Mouse (Mus musculus): ENCODE data around the gene Lrtm2. TPM values are rescaled to one million over a fixed set of nuclear protein-coding genes. Genes with fewer than 3 reads are reported as not detected.
A peak's percentile ranks its signal among the peaks of the same experiment; 100 is the strongest.

Gene Lrtm2
- total RNA-seq, 2 experiments from 2014 or later: 0.22 to 0.77 TPM

DNA sequence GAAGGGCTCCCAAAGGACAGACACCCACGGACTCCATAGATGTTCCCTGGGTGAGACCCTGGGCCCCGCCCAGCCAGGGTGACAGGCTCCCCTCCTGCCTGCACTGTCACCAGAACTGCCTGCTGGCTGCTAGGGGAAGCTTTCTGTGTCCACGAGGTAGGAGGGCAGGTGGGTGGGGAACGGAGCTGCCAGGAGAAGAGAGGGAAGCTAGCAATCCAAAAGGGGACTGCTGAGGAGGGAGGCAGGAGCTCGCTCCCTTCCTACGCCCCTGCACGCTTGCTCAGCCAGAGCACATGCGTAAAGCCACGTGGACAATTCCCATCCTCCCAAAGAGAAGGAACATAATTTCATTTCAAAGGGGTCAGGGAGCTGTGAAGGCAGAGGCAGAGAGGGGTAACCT is 20.4 kb downstream of the Lrtm2 start:
- Histone ChIP-seq H3K27ac (no peak overlapping the region), H3K4me3 (no peak overlapping the region)
- no peak for TF ChIP-seq CTCF (IDR thresholded peaks at IDR 0.05)
- no peak for DNase-seq
- intact Hi-C loops (cut with DNase I): no loop called here

DNA sequence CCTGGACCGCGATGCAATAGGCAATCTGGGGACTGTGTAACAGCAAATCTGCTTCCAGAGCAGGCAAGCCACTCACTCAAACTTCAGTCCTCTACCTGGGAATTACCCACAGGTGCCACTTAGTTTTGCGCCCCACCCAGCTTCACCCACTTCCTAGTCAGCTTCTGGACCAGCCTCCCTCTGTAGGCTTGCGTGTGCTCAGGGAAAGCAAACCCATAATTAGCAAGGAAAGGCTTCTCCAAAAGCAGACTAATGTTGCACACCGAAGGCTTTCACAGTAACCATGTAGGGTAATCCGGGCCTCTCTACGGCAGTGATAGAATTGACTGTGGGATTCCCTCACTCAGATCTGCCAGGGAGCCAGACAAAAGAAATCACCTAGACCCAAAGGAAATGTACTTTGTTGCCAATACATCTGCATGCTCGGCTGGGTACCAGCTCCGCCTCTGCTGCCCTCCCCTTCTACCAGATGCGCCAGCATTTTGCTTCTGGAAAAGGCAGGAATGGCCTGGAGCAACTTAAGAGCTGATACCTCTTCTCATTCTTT is 22.6 kb downstream of the Lrtm2 start:
- DNase-seq: no peak

DNA sequence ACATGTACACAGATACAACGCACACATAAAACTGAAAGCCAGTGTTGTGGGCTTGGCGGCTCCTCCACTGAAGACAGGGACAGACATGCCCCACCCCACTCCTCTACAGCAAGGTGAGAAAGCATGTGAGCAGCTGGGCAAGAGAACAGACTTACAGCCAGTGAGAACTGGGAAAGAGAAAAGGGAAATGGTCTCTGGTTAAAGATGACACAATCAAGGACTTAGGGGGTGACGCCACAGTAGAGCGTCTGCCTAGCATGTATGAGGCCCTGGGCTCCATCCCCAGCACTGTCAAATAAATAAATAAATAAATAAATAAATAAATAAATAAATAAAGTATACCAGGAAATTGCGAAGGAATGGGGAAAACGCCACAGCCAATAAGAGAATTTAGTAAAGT is 27.2 kb downstream of the Lrtm2 start:
- Histone ChIP-seq H3K4me3 (no peak overlapping the region), H3K27ac (no peak overlapping the region)
- no peak for TF ChIP-seq CTCF (IDR thresholded peaks at IDR 0.05)
- intact Hi-C loops (cut with DNase I): loop anchor here (10.0 kb wide), 1 partner anchor 1051 kb away; no protein-coding TSS in a partner anchor
- no peak for DNase-seq

More for the DNA sequence above, 22.6 kb downstream of the Lrtm2 start:
- no peak overlapping the region for H3K4me3 ChIP-seq
- no peak for TF ChIP-seq CTCF (IDR thresholded peaks at IDR 0.05)
- H3K27ac ChIP-seq: no peak overlapping the region
- intact Hi-C loops (cut with DNase I): loop anchor here (10.0 kb wide), 1 partner anchor 1047 kb away; no protein-coding TSS in a partner anchor

DNA sequence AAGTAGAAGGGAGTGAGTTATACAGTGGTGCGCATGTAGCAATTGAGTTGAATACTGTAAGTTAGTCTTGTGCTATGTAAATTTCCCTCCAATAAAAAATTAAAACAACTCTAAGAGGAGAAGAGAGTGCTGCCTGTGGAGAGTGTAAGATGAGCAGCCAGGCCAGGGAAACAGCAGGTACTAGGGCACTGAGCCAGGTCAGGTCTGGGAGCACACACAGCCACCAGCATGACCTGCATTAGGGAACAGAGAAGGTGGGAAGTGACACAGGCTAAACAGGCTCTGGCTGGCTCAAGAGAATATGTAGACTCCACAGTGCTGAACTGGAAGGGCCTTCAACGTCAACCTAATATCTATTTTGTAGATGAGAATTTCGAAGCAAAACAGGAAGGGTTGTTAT is 29.3 kb downstream of the Lrtm2 start:
- TF ChIP-seq CTCF (IDR thresholded peaks at IDR 0.05): no peak
- no peak overlapping the region for H3K4me3 ChIP-seq
- intact Hi-C loops (cut with DNase I): loop anchor here (10.0 kb wide), 1 partner anchor 1053 kb away; no protein-coding TSS in a partner anchor
- no peak for DNase-seq
- H3K27ac ChIP-seq: no peak overlapping the region

DNA sequence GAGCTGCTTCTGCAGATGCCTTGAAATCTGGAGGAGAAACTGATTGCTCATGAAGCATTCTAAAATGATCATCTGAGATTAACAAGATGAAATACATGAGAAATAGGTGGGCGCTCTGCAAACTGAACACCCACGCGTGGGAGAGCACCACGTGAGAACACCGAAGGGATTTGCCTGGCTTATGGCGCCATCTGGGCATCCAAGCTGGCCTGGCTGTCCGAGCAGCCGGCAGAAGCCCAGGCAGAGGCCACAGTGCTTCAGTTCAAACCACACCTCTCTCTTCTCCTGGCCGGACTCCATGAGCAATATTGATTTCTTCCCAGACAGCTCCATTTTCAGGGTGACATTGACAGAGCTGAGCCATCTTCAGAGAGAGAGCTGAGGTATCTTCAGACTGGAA is 49.8 kb downstream of the Lrtm2 start:
- peak; percentile 34; the same call in 1 of the 2 replicates for TF ChIP-seq CTCF (IDR thresholded peaks at IDR 0.05)
- Histone ChIP-seq H3K4me3 (no peak overlapping the region), H3K27ac (no peak overlapping the region)
- peak; percentile 32 for DNase-seq
- intact Hi-C loops (cut with DNase I): no loop called here

DNA sequence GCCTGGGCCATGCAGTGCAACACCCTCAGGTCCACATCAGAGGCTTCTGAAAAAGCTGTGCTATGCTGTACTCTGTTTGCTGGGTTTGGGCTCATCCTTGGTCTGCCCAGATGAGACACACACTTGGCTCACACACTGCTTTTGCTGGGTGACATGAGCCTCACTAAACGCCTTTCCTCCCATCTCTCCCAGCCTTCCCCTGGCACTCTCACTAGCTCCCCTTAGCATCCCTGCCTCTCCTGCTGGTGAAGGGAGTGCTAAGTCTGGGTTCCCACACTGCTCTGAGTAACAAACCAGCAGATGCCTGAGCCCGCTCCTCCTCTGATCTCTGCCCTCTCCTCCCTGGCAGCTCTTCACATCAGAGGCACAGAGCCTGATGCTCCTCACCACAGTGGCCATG is 53.9 kb downstream of the Lrtm2 start:
- no peak for DNase-seq
- Histone ChIP-seq H3K27ac (no peak overlapping the region), H3K4me3 (no peak overlapping the region)
- no peak for TF ChIP-seq CTCF (IDR thresholded peaks at IDR 0.05)
- intact Hi-C loops (cut with DNase I): no loop called here

Other genes starting within 250 kb of the Lrtm2 start
- gene Dcp1b, start 155.5 kb downstream of the Lrtm2 start, total RNA-seq (2021): 1 to 10 TPM; 4.3 to 4.8 TPM
- gene Cacna1c, start 134.3 kb downstream of the Lrtm2 start, total RNA-seq (2021): 1 to 10 TPM; 1.7 to 1.9 TPM
- 1 to 10 TPM in 1 of 2 experiments, under 1 TPM in 1; 0.33 to 2.7 TPM for gene Cacna2d4, start 94.2 kb downstream of the Lrtm2 start, total RNA-seq (2021)
- gene Adipor2, start 86.9 kb upstream of the Lrtm2 start, total RNA-seq (2021): 10 to 100 TPM; 87.7 to 94.8 TPM
- gene Fbxl14, start 148.9 kb upstream of the Lrtm2 start, total RNA-seq (2021): 10 to 100 TPM; 10.3 to 10.4 TPM
- 1 to 10 TPM in 1 of 2 experiments, under 1 TPM in 1; 0.64 to 2.3 TPM for gene Wnt5b, start 213.6 kb upstream of the Lrtm2 start, total RNA-seq (2021)

All from gastrocnemius, adult 2 months (tissue).